In genomic region chr5:103910156-103910555, GRCm38 (mm10) we compare ENCODE assay signal across 9 mouse cellular contexts. TPM values are rescaled to one million over a fixed set of nuclear protein-coding genes. Genes with fewer than 3 reads are reported as not detected.
A peak's percentile ranks its signal among the peaks of the same experiment; 100 is the strongest.
DNase-seq lines count a peak whose midpoint lies in the region; ATAC-seq and TF ChIP-seq lines count a peak whose summit lies in the region.
"Had no signal": no experiment of that assay in that cellular context is flagged by ENCODE, and none has a peak within 500 bp of the region (broad histone marks: within the 10 kb centered on the region; RNA-seq: fewer than 3 reads in every experiment).

No protein-coding gene starts in this region.

- ATAC-seq in liver, embryonic 11.5 days (replicated peaks; ENCODE audit: low FRiP score) = no peak
- no peak for ATAC-seq in forebrain, embryonic 13.5 days
- ATAC-seq in limb, embryonic 11.5 days (ENCODE audit: insufficient number of reproducible peaks, low FRiP score, low TSS enrichment, low read depth) = no peak

- H3K27me3 ChIP-seq in liver, embryonic 11.5 days (replicated peaks; ENCODE audit: control insufficient read depth, insufficient read depth, low read length) = no peaks in the 10 kb centered on the region
- peaks cover 4% of the 10 kb centered on the region; the same call in 1 of the 2 replicates for H3K27me3 ChIP-seq in forebrain, embryonic 13.5 days
- H3K27me3 ChIP-seq in limb, embryonic 11.5 days (ENCODE audit: control insufficient read depth, insufficient read depth, low read length) = no peaks in the 10 kb centered on the region

- H3K36me3 ChIP-seq in liver, embryonic 11.5 days (ENCODE audit: control insufficient read depth, insufficient read depth, low read length) = no peaks in the 10 kb centered on the region
- H3K36me3 ChIP-seq in forebrain, embryonic 13.5 days (ENCODE audit: poor library complexity, severe bottlenecking) = no peaks in the 10 kb centered on the region
- no peaks in the 10 kb centered on the region for H3K36me3 ChIP-seq in limb, embryonic 11.5 days (ENCODE audit: control insufficient read depth, insufficient read depth, low read length)

- TF ChIP-seq POLR2A in olfactory bulb, adult 2 months (IDR thresholded peaks at IDR 0.05; ENCODE audit: insufficient read depth, low read depth, low read length) = no peak

- no peaks in the 10 kb centered on the region for H3K4me1 ChIP-seq in liver, embryonic 11.5 days (replicated peaks; ENCODE audit: control insufficient read depth, insufficient read depth, low read length)
- peaks cover 7% of the 10 kb centered on the region for H3K4me1 ChIP-seq in forebrain, embryonic 13.5 days
- H3K4me1 ChIP-seq in limb, embryonic 11.5 days (ENCODE audit: control insufficient read depth, insufficient read depth, low read length) = no peaks in the 10 kb centered on the region
- no peaks in the 10 kb centered on the region for H3K4me1 ChIP-seq in olfactory bulb, adult 2 months (ENCODE audit: control insufficient read depth, insufficient read depth, low read length)

- TF ChIP-seq CTCF in olfactory bulb, adult 2 months (IDR thresholded peaks at IDR 0.05; ENCODE audit: insufficient read depth, low read depth, low read length) = no peak

- peak overlapping the region; percentile 93 for H3K4me2 ChIP-seq in liver, embryonic 11.5 days
- H3K4me2 ChIP-seq in forebrain, embryonic 13.5 days = peak overlapping the region; percentile 77
- peak overlapping the region; percentile 86 for H3K4me2 ChIP-seq in limb, embryonic 11.5 days (ENCODE audit: low read depth, severe bottlenecking)

- 16% methylated on average over 8 of the region's 9 CpGs for WGBS in liver, embryonic 11.5 days
- WGBS in forebrain, embryonic 13.5 days = 12% methylated on average over 8 of the region's 9 CpGs
- WGBS in limb, embryonic 11.5 days = 14% methylated on average over 8 of the region's 9 CpGs
- 15% methylated on average over 8 of the region's 9 CpGs for WGBS in olfactory bulb, adult 2 months

- intact Hi-C loops in left cerebral cortex, postnatal 4 days (cut with DNase I) = no loop called here

- DNase-seq in liver, embryonic 11.5 days (ENCODE audit: low spot score) = no peak
- DNase-seq in liver = no peak
- DNase-seq in limb, embryonic 11.5 days (ENCODE audit: low spot score) = no peak
- DNase-seq in left cerebral cortex, postnatal 4 days = no peak
- DNase-seq in thymus, postnatal 10 days (ENCODE audit: low spot score in 2 of 2) = no peak
- DNase-seq: adrenal gland, postnatal 25 days; right cerebral cortex, adult 18-20 months had no signal

- no peaks in the 10 kb centered on the region for H3K9me3 ChIP-seq in liver, embryonic 11.5 days (ENCODE audit: control insufficient read depth, low read length)
- no peaks in the 10 kb centered on the region for H3K9me3 ChIP-seq in forebrain, embryonic 13.5 days (replicated peaks)
- no peaks in the 10 kb centered on the region for H3K9me3 ChIP-seq in limb, embryonic 11.5 days (ENCODE audit: control insufficient read depth, low read length)

- no peak overlapping the region for H3K27ac ChIP-seq in liver, embryonic 11.5 days (ENCODE audit: low read depth, low read length)
- no peak overlapping the region for H3K27ac ChIP-seq in forebrain, embryonic 13.5 days
- H3K27ac ChIP-seq in limb, embryonic 11.5 days (replicated peaks; ENCODE audit: low read depth, low read length) = no peak overlapping the region
- H3K27ac ChIP-seq in olfactory bulb, adult 2 months (ENCODE audit: insufficient read depth, low read depth, low read length) = no peak overlapping the region

- H3K9ac ChIP-seq in liver, embryonic 11.5 days (ENCODE audit: low read depth, low read length) = no peak overlapping the region
- peak overlapping the region; percentile 87 for H3K9ac ChIP-seq in forebrain, embryonic 13.5 days
- no peak overlapping the region for H3K9ac ChIP-seq in limb, embryonic 11.5 days (ENCODE audit: low read length)

- H3K4me3 ChIP-seq in liver, embryonic 11.5 days (ENCODE audit: low read depth, low read length) = peak overlapping the region; percentile 79
- H3K4me3 ChIP-seq in forebrain, embryonic 13.5 days = peak overlapping the region; percentile 79
- H3K4me3 ChIP-seq in limb, embryonic 11.5 days (ENCODE audit: low read depth, low read length) = peak overlapping the region; percentile 72
- peak overlapping the region; percentile 27; the same call in 1 of the 2 replicates for H3K4me3 ChIP-seq in olfactory bulb, adult 2 months (ENCODE audit: insufficient read depth, low read depth, low read length)

RNA-seq across cellular contexts. Expression of gene Klhl8, which starts 0.9 kb away (rescaled TPM):
- polyA plus RNA-seq in liver, embryonic 11.5 days (2014; fragmentation: Nextera tagmentation; extraction: Ambion mirVana) = 4.1 and 4.5 TPM in 2 replicates
- polyA plus RNA-seq in forebrain, embryonic 13.5 days (2015; fragmentation: Nextera tagmentation; extraction: Ambion mirVana) = 25.3 and 26.4 TPM in 2 replicates
- polyA plus RNA-seq in limb, embryonic 11.5 days (2014; fragmentation: Nextera tagmentation; extraction: Ambion mirVana) = 11.0 and 11.2 TPM in 2 replicates
- not detected in 2 replicates for polyA plus RNA-seq in olfactory bulb, adult 2 months (2012; ENCODE audit: insufficient read depth, insufficient read length, low replicate concordance, missing spikeins)
- total RNA-seq in left cerebral cortex, postnatal 4 days (2021) = 10 to 100 TPM; 46.0 to 46.4 TPM

Comparison
In these comparisons a context has a peak if more than half of its experiments do, and no peak if none do; other contexts are left out.
1. H3K4me3 ChIP-seq: peak in every context shown above with its lines; median percentile 79 in liver, embryonic 11.5 days; 79 in forebrain, embryonic 13.5 days; 72 in limb, embryonic 11.5 days; 27 in olfactory bulb, adult 2 months.